Mouse (Mus musculus) intestine, embryonic 15.5 days (tissue): ENCODE measurements around the gene Samd7. TPM values are rescaled to one million over a fixed set of nuclear protein-coding genes. Genes with fewer than 3 reads are reported as not detected.

ENCODE experiments used
- ATAC-seq: fragments of 200-750 bp; cut with Nextera tagmentation; 2 replicates; pipeline ENCODE4 v1.8.0; 2017; ENCODE audit warnings: moderate TSS enrichment, moderate library complexity
- H3K27ac ChIP-seq: fragments of 300-500 bp; sonication (generic); 2 replicates; pipeline ENCODE4 v1.5.1; 2015; ENCODE audit warnings: mild to moderate bottlenecking, inconsistent platforms
- H3K27me3 ChIP-seq: fragments of 300-500 bp; sonication (generic); replicated peaks from 2 replicates; pipeline ENCODE4 v1.6.1; 2015; ENCODE audit warnings: inconsistent platforms
- H3K36me3 ChIP-seq: fragments of 300-500 bp; sonication (generic); 2 replicates; pipeline ENCODE4 v1.6.1; 2015; ENCODE audit warnings: inconsistent platforms
- H3K4me1 ChIP-seq: fragments of 300-500 bp; sonication (generic); replicated peaks from 2 replicates; pipeline ENCODE4 v1.6.1; 2015; ENCODE audit warnings: inconsistent platforms
- H3K4me2 ChIP-seq: fragments of 300-500 bp; sonication (generic); replicated peaks from 2 replicates; pipeline ENCODE4 v1.6.1; 2015; ENCODE audit warnings: mild to moderate bottlenecking, inconsistent platforms
- H3K4me3 ChIP-seq: fragments of 300-500 bp; sonication (generic); replicated peaks from 2 replicates; pipeline ENCODE4 v1.5.1; 2015; ENCODE audit warnings: inconsistent platforms
- H3K9ac ChIP-seq: fragments of 300-500 bp; sonication (generic); 2 replicates; pipeline ENCODE4 v1.6.1; 2015; ENCODE audit warnings: inconsistent platforms
- H3K9me3 ChIP-seq: fragments of 300-500 bp; sonication (generic); 2 replicates; pipeline ENCODE4 v1.6.1; 2016; ENCODE audit warnings: inconsistent platforms
- WGBS: fragments of 180-500 bp; shearing (Covaris S2); methylation state at CpG from one replicate; pipeline ENCODE4 v1.1.7; 2015; 5-methylcytosine and 5-hydroxymethylcytosine counted together
- polyA plus RNA-seq: library from polyadenylated mRNA; unstranded; fragments of >200 nt; fragmentation: Nextera tagmentation; extraction: Ambion mirVana; gene quantifications from 2 replicates; pipeline ENCODE4 v1.2.1, GENCODE M21; 2015

Gene Samd7
- polyA plus RNA-seq, 1 experiment from 2014 or later, result not detected

DNA sequence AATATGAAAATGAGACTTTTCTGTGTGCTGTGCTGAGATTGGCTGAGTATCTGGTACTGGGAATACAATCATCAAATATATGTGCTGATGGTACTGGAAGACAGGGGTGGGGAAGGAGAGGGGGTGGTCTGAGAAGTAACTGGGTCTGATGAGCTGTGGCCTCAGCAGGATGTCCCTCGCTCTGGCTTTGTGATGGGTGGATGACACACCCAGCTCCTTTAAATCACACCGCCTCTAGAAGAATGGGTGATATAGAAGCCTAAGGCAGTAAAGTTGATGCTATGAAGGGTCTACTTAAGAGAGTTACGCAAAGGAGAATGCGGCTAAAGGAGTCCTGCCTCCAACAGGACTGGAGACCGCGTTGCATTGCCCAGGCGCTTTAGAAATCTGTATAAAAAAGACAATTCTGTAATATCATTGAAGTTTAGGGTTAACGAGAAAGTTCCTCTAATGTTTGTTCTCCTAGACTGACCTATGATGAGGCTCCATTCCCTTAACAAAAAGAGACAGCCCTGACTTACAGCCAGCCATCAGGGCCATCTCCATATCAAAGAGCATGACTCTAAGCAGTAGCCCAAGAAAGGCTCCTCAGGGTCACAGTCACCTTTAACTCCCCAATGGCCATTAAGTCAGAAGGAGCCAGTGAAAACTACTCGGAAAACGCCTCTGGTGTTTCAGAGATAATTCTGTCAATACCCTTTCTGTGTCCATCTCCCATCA lies 21.8 kb upstream of the Samd7 start:
- ATAC-seq, result no peak
- Histone ChIP-seq H3K9me3 (no peaks in the 10 kb centered on the region), H3K4me1 (no peaks in the 10 kb centered on the region), H3K4me3 (no peak overlapping the region), H3K4me2 (no peak overlapping the region), H3K9ac (no peak overlapping the region), H3K36me3 (no peaks in the 10 kb centered on the region), H3K27me3 (no peaks in the 10 kb centered on the region), H3K27ac (no peak overlapping the region)
- 70% methylated on average over 10 of the region's 10 CpGs for WGBS

- Histone ChIP-seq H3K27me3 (no peaks in the 10 kb centered on the region), H3K4me1 (no peaks in the 10 kb centered on the region), H3K4me3 (no peak overlapping the region), H3K9me3 (no peaks in the 10 kb centered on the region), H3K36me3 (no peaks in the 10 kb centered on the region), H3K4me2 (no peak overlapping the region), H3K27ac (no peak overlapping the region), H3K9ac (no peak overlapping the region)
- no peak for ATAC-seq
- WGBS, result 71% methylated on average over 10 of the region's 10 CpGs
Measured at GRCm38 (mm10) chr3:30724848-30725465, 21.1 kb upstream of the Samd7 start.

DNA sequence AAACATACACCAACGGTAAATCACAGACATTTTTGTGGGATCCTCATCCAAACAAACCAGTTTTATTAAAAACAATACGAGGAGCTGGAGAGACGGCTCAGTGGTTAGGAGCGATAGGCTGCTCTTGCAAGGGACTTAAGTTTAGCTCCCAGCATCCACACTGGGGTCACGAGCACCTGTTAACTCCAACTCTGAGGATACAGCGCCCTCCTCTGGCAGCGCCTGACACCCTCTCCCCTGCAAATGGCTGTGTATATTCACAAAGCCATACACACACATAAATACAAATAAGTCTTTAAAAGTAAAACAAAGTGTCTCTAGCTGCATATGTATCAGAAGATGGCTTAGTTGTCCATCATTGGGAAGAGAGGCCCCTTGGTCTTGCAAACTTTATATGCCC lies 20.6 kb upstream of the Samd7 start:
- Histone ChIP-seq H3K4me3 (no peak overlapping the region), H3K4me1 (no peaks in the 10 kb centered on the region), H3K27me3 (no peaks in the 10 kb centered on the region), H3K27ac (no peak overlapping the region), H3K9me3 (no peaks in the 10 kb centered on the region), H3K4me2 (no peak overlapping the region), H3K9ac (no peak overlapping the region), H3K36me3 (no peaks in the 10 kb centered on the region)
- ATAC-seq, result no peak
- 63% methylated on average over 7 of the region's 7 CpGs for WGBS

- Histone ChIP-seq H3K36me3 (no peaks in the 10 kb centered on the region), H3K27ac (no peak overlapping the region), H3K4me2 (no peak overlapping the region), H3K9ac (no peak overlapping the region), H3K9me3 (no peaks in the 10 kb centered on the region), H3K4me1 (no peaks in the 10 kb centered on the region), H3K27me3 (no peaks in the 10 kb centered on the region), H3K4me3 (no peak overlapping the region)
- ATAC-seq, result no peak
- 74% methylated on average over 4 of the region's 4 CpGs for WGBS
Measured at GRCm38 (mm10) chr3:30727209-30727608, 18.9 kb upstream of the Samd7 start.

- Histone ChIP-seq H3K4me1 (no peaks in the 10 kb centered on the region), H3K4me3 (no peak overlapping the region), H3K27me3 (no peaks in the 10 kb centered on the region), H3K4me2 (no peak overlapping the region), H3K36me3 (no peaks in the 10 kb centered on the region), H3K9me3 (no peaks in the 10 kb centered on the region), H3K9ac (no peak overlapping the region), H3K27ac (no peak overlapping the region)
- no peak for ATAC-seq
- WGBS, result 83% methylated on average over 5 of the region's 5 CpGs
Measured at GRCm38 (mm10) chr3:30729046-30729445, 17.0 kb upstream of the Samd7 start.

DNA sequence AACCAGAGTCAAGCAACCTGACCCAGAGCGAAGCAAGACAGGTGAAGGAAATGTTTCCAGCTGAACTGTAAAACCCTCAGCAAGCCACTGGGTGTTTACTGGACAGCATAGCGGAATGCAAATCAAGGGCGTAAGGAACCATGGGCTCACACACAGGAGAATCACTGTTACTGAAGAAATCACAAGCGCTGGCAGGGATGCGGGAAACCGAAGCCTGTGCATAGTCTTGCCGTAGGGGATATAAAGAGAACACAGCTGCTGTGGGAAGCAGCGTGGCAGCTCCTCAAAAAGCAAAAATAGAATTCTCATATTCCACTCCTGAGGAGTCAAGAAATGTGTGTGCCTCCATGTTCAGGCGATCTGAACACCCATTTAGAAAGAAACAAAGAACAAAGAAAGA lies 9.3 kb upstream of the Samd7 start:
- whole genome bisulfite sequencing, result 78% methylated on average over 9 of the region's 9 CpGs
- Histone ChIP-seq H3K4me3 (no peak overlapping the region), H3K27me3 (no peaks in the 10 kb centered on the region), H3K9ac (no peak overlapping the region), H3K4me1 (no peaks in the 10 kb centered on the region), H3K27ac (no peak overlapping the region), H3K36me3 (no peaks in the 10 kb centered on the region), H3K9me3 (no peaks in the 10 kb centered on the region), H3K4me2 (no peak overlapping the region)
- ATAC-seq, result no peak

GRCm38 (mm10) chr3:30741306-30741705 lies 4.8 kb upstream of the Samd7 start:
- Histone ChIP-seq H3K4me2 (no peak overlapping the region), H3K9me3 (no peaks in the 10 kb centered on the region), H3K27me3 (no peaks in the 10 kb centered on the region), H3K4me1 (no peaks in the 10 kb centered on the region), H3K27ac (no peak overlapping the region), H3K36me3 (no peaks in the 10 kb centered on the region), H3K4me3 (no peak overlapping the region), H3K9ac (no peak overlapping the region)
- 85% methylated on average over 6 of the region's 6 CpGs for WGBS
- ATAC-seq, result no peak

DNA sequence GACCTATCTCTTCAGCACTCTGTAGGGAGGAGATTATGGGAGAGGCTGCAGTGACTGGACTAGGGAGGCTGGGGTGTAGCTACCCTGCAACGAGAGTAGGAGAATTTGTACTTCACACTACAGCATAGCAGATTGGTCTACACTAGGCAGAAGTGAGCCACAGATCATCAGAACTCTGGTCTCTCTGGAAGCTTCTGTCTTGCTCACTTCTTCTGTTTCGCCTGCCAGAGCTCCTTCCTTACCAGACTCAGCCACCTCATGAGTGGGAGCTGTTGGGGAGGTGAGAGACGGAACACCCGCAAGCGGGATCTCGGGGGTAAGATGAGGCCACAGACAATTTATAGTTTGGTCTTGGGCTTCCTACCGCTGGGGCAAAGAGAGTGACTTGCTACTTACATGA lies 3.2 kb upstream of the Samd7 start:
- Histone ChIP-seq H3K4me2 (no peak overlapping the region), H3K9ac (no peak overlapping the region), H3K4me3 (no peak overlapping the region), H3K9me3 (no peaks in the 10 kb centered on the region), H3K27me3 (no peaks in the 10 kb centered on the region), H3K36me3 (no peaks in the 10 kb centered on the region), H3K27ac (no peak overlapping the region), H3K4me1 (no peaks in the 10 kb centered on the region)
- WGBS, result 86% methylated on average over 7 of the region's 7 CpGs
- ATAC-seq, result no peak

- Histone ChIP-seq H3K4me2 (no peak overlapping the region), H3K36me3 (no peaks in the 10 kb centered on the region), H3K9me3 (no peaks in the 10 kb centered on the region), H3K9ac (no peak overlapping the region), H3K4me1 (0 out of 2 replicates have a peak, but pooled peaks cover 3% of the 10 kb centered on the region), H3K27me3 (no peaks in the 10 kb centered on the region), H3K27ac (no peak overlapping the region), H3K4me3 (no peak overlapping the region)
- peak; percentile 55; the same call in 1 of the 2 replicates for ATAC-seq
- 65% methylated on average over 9 of the region's 9 CpGs for WGBS
Measured at GRCm38 (mm10) chr3:30748316-30748715, 2.2 kb downstream of the Samd7 start.

DNA sequence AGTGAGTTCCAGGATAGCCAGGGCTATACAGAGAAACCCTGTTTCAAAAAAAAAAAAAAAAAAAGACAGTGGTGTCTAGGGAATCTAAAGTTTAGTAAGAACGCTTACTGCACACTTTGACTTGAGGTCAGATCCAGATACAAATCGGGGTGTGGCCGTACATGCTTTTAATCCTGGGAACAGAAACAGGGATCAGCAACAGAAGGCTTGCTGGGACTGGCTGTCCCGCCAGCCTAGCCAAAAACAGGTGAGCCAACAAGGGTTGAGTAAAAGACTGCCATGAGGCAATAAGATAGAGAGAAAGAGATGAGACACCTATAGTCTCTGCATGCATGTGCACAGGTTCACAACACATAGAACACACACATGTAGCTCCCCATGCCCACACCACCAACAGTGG lies 8.6 kb downstream of the Samd7 start:
- Histone ChIP-seq H3K4me1 (no peaks in the 10 kb centered on the region), H3K9me3 (no peaks in the 10 kb centered on the region), H3K27ac (no peak overlapping the region), H3K36me3 (no peaks in the 10 kb centered on the region), H3K27me3 (no peaks in the 10 kb centered on the region), H3K4me3 (no peak overlapping the region), H3K9ac (no peak overlapping the region), H3K4me2 (no peak overlapping the region)
- 88% methylated on average over 4 of the region's 4 CpGs for WGBS
- ATAC-seq, result no peak

DNA sequence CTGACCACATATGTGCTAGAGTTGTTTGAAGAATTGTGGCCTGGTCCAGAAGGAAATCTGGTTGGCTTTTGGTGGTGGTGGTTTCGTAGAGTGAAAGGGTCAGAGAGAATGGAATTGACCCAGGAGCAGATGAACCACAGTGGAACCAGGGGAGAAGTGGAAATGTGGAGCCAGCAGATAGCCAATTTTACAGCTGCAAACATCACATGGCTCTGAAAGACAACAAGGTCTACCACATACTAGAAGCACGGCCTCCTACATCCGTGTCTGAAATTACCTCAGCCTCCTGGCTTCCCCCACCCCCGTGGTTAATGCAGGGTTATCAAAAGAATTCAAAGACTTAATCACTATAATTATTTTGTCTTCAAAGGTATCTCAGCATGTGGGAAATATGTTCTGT lies 18.8 kb downstream of the Samd7 start:
- Histone ChIP-seq H3K4me2 (no peak overlapping the region), H3K9me3 (no peaks in the 10 kb centered on the region), H3K4me3 (no peak overlapping the region), H3K4me1 (no peaks in the 10 kb centered on the region), H3K27ac (no peak overlapping the region), H3K36me3 (no peaks in the 10 kb centered on the region), H3K27me3 (no peaks in the 10 kb centered on the region), H3K9ac (no peak overlapping the region)
- ATAC-seq, result no peak
- WGBS, result 96% methylated on average over 4 of the region's 4 CpGs

DNA sequence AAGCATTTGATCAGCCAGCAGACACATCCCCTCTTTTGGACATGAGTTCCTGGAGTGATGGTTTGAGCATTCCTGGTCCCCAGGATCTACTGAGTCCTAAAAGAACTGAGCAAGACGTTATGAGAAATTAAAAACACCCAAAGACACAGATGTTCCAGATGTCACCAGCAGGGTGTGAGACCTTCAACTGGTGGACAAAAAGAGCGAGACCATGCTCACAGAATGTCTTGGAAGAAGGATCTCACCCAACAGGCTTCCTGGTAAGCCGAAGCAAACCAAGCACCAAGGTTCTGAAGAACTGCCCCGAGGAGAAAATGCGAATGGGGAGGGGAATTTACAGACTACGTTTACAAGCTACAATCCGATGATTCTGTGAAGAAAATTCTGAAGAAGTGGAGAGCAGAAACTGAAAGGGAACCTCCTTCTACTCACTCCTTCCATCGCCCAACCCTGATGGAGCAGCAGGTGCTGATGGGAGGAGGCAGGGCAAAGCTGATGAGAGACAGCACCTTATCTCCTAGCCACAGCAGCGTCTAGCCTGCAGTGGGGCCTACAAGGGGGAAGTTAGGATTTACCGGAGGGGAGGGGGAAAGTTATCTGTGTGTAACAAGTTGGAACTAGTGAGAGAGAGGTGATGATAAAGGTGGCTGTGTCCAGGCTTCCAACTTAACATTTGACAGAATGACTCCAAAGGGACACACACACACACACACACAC lies 19.4 kb downstream of the Samd7 start:
- Histone ChIP-seq H3K9me3 (no peaks in the 10 kb centered on the region), H3K4me2 (no peak overlapping the region), H3K27ac (no peak overlapping the region), H3K9ac (no peak overlapping the region), H3K4me1 (no peaks in the 10 kb centered on the region), H3K27me3 (no peaks in the 10 kb centered on the region), H3K36me3 (no peaks in the 10 kb centered on the region), H3K4me3 (no peak overlapping the region)
- 59% methylated on average over 10 of the region's 10 CpGs for WGBS
- peak; percentile 91 for ATAC-seq
